7 mouse cellular contexts compared by ENCODE assay signal in genomic region chr4:122995404-122996220, GRCm38 (mm10). TPM values are rescaled to one million over a fixed set of nuclear protein-coding genes. Genes with fewer than 3 reads are reported as not detected.
A peak's percentile ranks its signal among the peaks of the same experiment; 100 is the strongest.
DNase-seq lines count a peak whose midpoint lies in the region; ATAC-seq and TF ChIP-seq lines count a peak whose summit lies in the region.

Gene Mycl, plus strand, starts transcription at chr4:122995652.

- TF ChIP-seq POLR2A in heart, adult 2 months (IDR thresholded peaks at IDR 0.05; ENCODE audit: insufficient read depth, low read depth, low read length), result no peak
- TF ChIP-seq POLR2A in kidney, adult 2 months (IDR thresholded peaks at IDR 0.05; ENCODE audit: low read depth, low read length), result no peak
- TF ChIP-seq POLR2A in small intestine, adult 2 months (IDR thresholded peaks at IDR 0.05; ENCODE audit: low read depth, low read length), result no peak; the same call in 1 of the 2 replicates

- peak; percentile 82 for ATAC-seq in embryonic facial prominence, embryonic 13.5 days (ENCODE audit: insufficient number of reproducible peaks, insufficient read depth, low FRiP score, low TSS enrichment, low read depth)
- peak; percentile 71 for ATAC-seq in midbrain, embryonic 11.5 days (ENCODE audit: low FRiP score)

- TF ChIP-seq CTCF in heart, adult 2 months (IDR thresholded peaks at IDR 0.05), result peak; percentile 89
- TF ChIP-seq CTCF in kidney, adult 2 months (conservative IDR thresholded peaks at IDR 0.05; ENCODE audit: insufficient read depth, insufficient read length, low read depth, low read length), result peak; percentile 85
- peak; percentile 82 for TF ChIP-seq CTCF in small intestine, adult 2 months (IDR thresholded peaks at IDR 0.05; ENCODE audit: extremely low read depth, insufficient read length, insufficient replicate concordance, low read depth, low read length)

- peak; percentile 82 to 92 for DNase-seq in adrenal gland, postnatal 36 days
- peak; percentile 80 to 85 for DNase-seq in heart, adult 2 months
- DNase-seq in kidney, adult 2 months, result peak; percentile 87
- DNase-seq in limb, embryonic 10.5 days (ENCODE audit: low spot score), result peak; percentile 89
- DNase-seq in midbrain, embryonic 11.5 days (ENCODE audit: low spot score, missing footprints), result peak; percentile 100

- under 1% methylated on average over 54 of the region's 69 CpGs for WGBS in embryonic facial prominence, embryonic 13.5 days
- under 1% methylated on average over 69 of the region's 69 CpGs for WGBS in heart, adult 2 months
- under 1% methylated on average over 69 of the region's 69 CpGs for WGBS in kidney, adult 2 months
- WGBS in limb, embryonic 10.5 days, result under 1% methylated on average over 69 of the region's 69 CpGs
- whole genome bisulfite sequencing in midbrain, embryonic 11.5 days, result under 1% methylated on average over 68 of the region's 69 CpGs
- 2% methylated on average over 67 of the region's 69 CpGs for WGBS in small intestine, adult 2 months

- TF ChIP-seq EP300 in heart, adult 2 months (IDR thresholded peaks at IDR 0.05; ENCODE audit: insufficient read depth, low read depth, low read length), result no peak

- peak within 1 kb of the TSS; percentile 79 for H3K4me3 ChIP-seq in embryonic facial prominence, embryonic 13.5 days
- H3K4me3 ChIP-seq in heart, adult 2 months, result peak within 1 kb of the TSS; percentile 45
- H3K4me3 ChIP-seq in kidney, adult 2 months (ENCODE audit: insufficient read depth, low read depth, low read length), result peak within 1 kb of the TSS; percentile 62
- peak within 1 kb of the TSS; percentile 82 for H3K4me3 ChIP-seq in limb, embryonic 10.5 days
- peak within 1 kb of the TSS; percentile 93 for H3K4me3 ChIP-seq in midbrain, embryonic 11.5 days (ENCODE audit: low read depth, low read length)
- peak within 1 kb of the TSS; percentile 84 for H3K4me3 ChIP-seq in small intestine, adult 2 months (ENCODE audit: low read depth, low read length)

- H3K27me3 ChIP-seq in embryonic facial prominence, embryonic 13.5 days, result peaks cover 14% of the 10 kb centered on the region; the same call in 1 of the 2 replicates
- peaks cover 6% of the 10 kb centered on the region; the same call in 1 of the 2 replicates for H3K27me3 ChIP-seq in heart, adult 2 months (ENCODE audit: control insufficient read depth, insufficient read depth, low read length)
- no peaks in the 10 kb centered on the region for H3K27me3 ChIP-seq in kidney, adult 2 months (replicated peaks; ENCODE audit: control insufficient read depth, insufficient read depth, low read length)
- H3K27me3 ChIP-seq in limb, embryonic 10.5 days (ENCODE audit: low read depth, poor library complexity, severe bottlenecking), result peaks cover 30% of the 10 kb centered on the region
- no peaks in the 10 kb centered on the region for H3K27me3 ChIP-seq in midbrain, embryonic 11.5 days (ENCODE audit: control insufficient read depth, insufficient read depth, low read length)
- H3K27me3 ChIP-seq in small intestine, adult 2 months (ENCODE audit: control insufficient read depth, insufficient read depth, low read length), result peaks cover 3% of the 10 kb centered on the region; the same call in 1 of the 2 replicates

- no peaks in the 10 kb centered on the region for H3K9me3 ChIP-seq in embryonic facial prominence, embryonic 13.5 days
- H3K9me3 ChIP-seq in limb, embryonic 10.5 days (replicated peaks), result no peaks in the 10 kb centered on the region
- no peaks in the 10 kb centered on the region for H3K9me3 ChIP-seq in midbrain, embryonic 11.5 days (ENCODE audit: control insufficient read depth, low read length)

- intact Hi-C loops in heart, adult 2 months (cut with DNase I), result loop anchor here (1.0 kb wide), 1 partner anchor 88 kb away; no protein-coding TSS in a partner anchor

- peak within 1 kb of the TSS; percentile 89 for H3K9ac ChIP-seq in embryonic facial prominence, embryonic 13.5 days
- peak within 1 kb of the TSS; percentile 53 for H3K9ac ChIP-seq in heart, adult 2 months (ENCODE audit: low read depth, low read length)
- peak within 1 kb of the TSS; percentile 99 for H3K9ac ChIP-seq in midbrain, embryonic 11.5 days (ENCODE audit: low read length)

- peaks cover 7% of the 10 kb centered on the region for H3K36me3 ChIP-seq in embryonic facial prominence, embryonic 13.5 days
- no peaks in the 10 kb centered on the region for H3K36me3 ChIP-seq in heart, adult 2 months (ENCODE audit: control insufficient read depth, insufficient read depth, low read length)
- H3K36me3 ChIP-seq in kidney, adult 2 months (ENCODE audit: control insufficient read depth, insufficient read depth, low read length), result no peaks in the 10 kb centered on the region
- H3K36me3 ChIP-seq in limb, embryonic 10.5 days, result peaks cover 8% of the 10 kb centered on the region
- no peaks in the 10 kb centered on the region; the same call in 1 of the 2 replicates for H3K36me3 ChIP-seq in midbrain, embryonic 11.5 days (ENCODE audit: control insufficient read depth, insufficient read depth, low read length)
- peaks cover 1% of the 10 kb centered on the region; the same call in 1 of the 2 replicates for H3K36me3 ChIP-seq in small intestine, adult 2 months (ENCODE audit: control insufficient read depth, insufficient read depth, low read length)

- H3K4me2 ChIP-seq in embryonic facial prominence, embryonic 13.5 days, result peak within 1 kb of the TSS; percentile 92
- peak within 1 kb of the TSS; percentile 84 for H3K4me2 ChIP-seq in midbrain, embryonic 11.5 days

- H3K79me2 ChIP-seq in heart, adult 2 months (replicated peaks; ENCODE audit: control insufficient read depth, insufficient read depth, low read length), result no peaks in the 10 kb centered on the region

- peaks cover 35% of the 10 kb centered on the region for H3K4me1 ChIP-seq in embryonic facial prominence, embryonic 13.5 days
- no peaks in the 10 kb centered on the region for H3K4me1 ChIP-seq in heart, adult 2 months (ENCODE audit: control insufficient read depth, insufficient read depth, low read length)
- no peaks in the 10 kb centered on the region for H3K4me1 ChIP-seq in kidney, adult 2 months (ENCODE audit: control insufficient read depth, insufficient read depth, low read length)
- H3K4me1 ChIP-seq in limb, embryonic 10.5 days, result peaks cover 51% of the 10 kb centered on the region
- H3K4me1 ChIP-seq in midbrain, embryonic 11.5 days (ENCODE audit: control insufficient read depth, insufficient read depth, low read length), result peaks cover 13% of the 10 kb centered on the region
- H3K4me1 ChIP-seq in small intestine, adult 2 months (ENCODE audit: control insufficient read depth, insufficient read depth, insufficient read length, low read length), result peaks cover 10% of the 10 kb centered on the region; the same call in 1 of the 2 replicates

- H3K27ac ChIP-seq in embryonic facial prominence, embryonic 13.5 days, result peak within 1 kb of the TSS; percentile 92
- no peak within 1 kb of the TSS for H3K27ac ChIP-seq in heart, adult 2 months
- no peak within 1 kb of the TSS for H3K27ac ChIP-seq in kidney, adult 2 months (ENCODE audit: insufficient read depth, low read depth, low read length)
- peak within 1 kb of the TSS; percentile 93 for H3K27ac ChIP-seq in limb, embryonic 10.5 days
- peak within 1 kb of the TSS; percentile 96 for H3K27ac ChIP-seq in midbrain, embryonic 11.5 days (ENCODE audit: low read depth, low read length)
- peak within 1 kb of the TSS; percentile 43 for H3K27ac ChIP-seq in small intestine, adult 2 months (ENCODE audit: insufficient read depth, low read depth, low read length)

RNA-seq across cellular contexts. Expression of gene Mycl, which starts in this region (rescaled TPM):
- 1 to 10 TPM; 3.8 to 4.9 TPM for total RNA-seq in adrenal gland, postnatal 36 days (2021)
- 29.4 and 33.4 TPM in 2 replicates for polyA plus RNA-seq in embryonic facial prominence, embryonic 13.5 days (2015; fragmentation: Nextera tagmentation; extraction: Ambion mirVana)
- under 1 TPM; 0.10 to 0.18 TPM for total RNA-seq in heart, adult 2 months (2021)
- 0.20 and 0.64 TPM in 2 replicates for polyA plus RNA-seq in heart, adult 2 months (2012; rRNA removed)
- polyA plus RNA-seq in kidney, adult 2 months (2012; rRNA removed), result 1.5 and 1.6 TPM in 2 replicates
- polyA plus RNA-seq in limb, embryonic 10.5 days (2016; fragmentation: Nextera tagmentation; extraction: Ambion mirVana), result 25.5 and 28.6 TPM in 2 replicates
- 106 and 108 TPM in 2 replicates for polyA plus RNA-seq in midbrain, embryonic 11.5 days (2014; fragmentation: Nextera tagmentation; extraction: Ambion mirVana)
- polyA plus RNA-seq in small intestine, adult 2 months (2012; rRNA removed), result 3.0 and 7.1 TPM in 2 replicates

Comparison
In these comparisons a context has a peak if more than half of its experiments do, and no peak if none do; other contexts are left out.
1. RNA of gene Mycl (total RNA-seq): 3.8 to 4.9 TPM in adrenal gland, postnatal 36 days; 0.10 to 0.18 TPM in heart, adult 2 months; every median in the first group is over 4 times any median in the second.
2. Peak in DNase-seq, H3K4me3 ChIP-seq and H3K9ac ChIP-seq in heart, adult 2 months; RNA of the gene not detected or under 1 TPM.
3. H3K27ac ChIP-seq: peak in embryonic facial prominence, embryonic 13.5 days (single experiment), limb, embryonic 10.5 days (single experiment), midbrain, embryonic 11.5 days (single experiment) and small intestine, adult 2 months (single experiment); none in heart, adult 2 months (single experiment) and kidney, adult 2 months (single experiment).
4. Peak in every context shown above with its lines, with median percentiles within 50 percentile points of each other: DNase-seq, H3K4me3 ChIP-seq, H3K9ac ChIP-seq and CTCF ChIP-seq.